Mouse (Mus musculus): ENCODE data around the gene Ppm1b.

- no peak for TF ChIP-seq EP300 (IDR thresholded peaks at IDR 0.05; ENCODE audit: low read depth)
- TF ChIP-seq CTCF (IDR thresholded peaks at IDR 0.05; ENCODE audit: low read depth), result no peak
These were observed 39.3 kb downstream of the Ppm1b start for GRCm38 (mm10) chr17:84995844-84996243.

Data from liver, embryonic 14.5 days (tissue).